In genomic region chr1:43503261-43503660, GRCm38 (mm10) we compare ENCODE assay signal across 25 mouse cellular contexts. TPM values are rescaled to one million over a fixed set of nuclear protein-coding genes. Genes with fewer than 3 reads are reported as not detected.
DNase-seq lines count a peak whose midpoint lies in the region; ATAC-seq lines count a peak whose summit lies in the region.
"Had no signal": no experiment of that assay in that cellular context is flagged by ENCODE, and none has a peak within 500 bp of the region (broad histone marks: within the 10 kb centered on the region; RNA-seq: fewer than 3 reads in every experiment).

No protein-coding gene starts in this region.

- H3K4me2 ChIP-seq in hindbrain, embryonic 13.5 days: no peak overlapping the region
- H3K4me2 ChIP-seq in embryonic facial prominence, embryonic 15.5 days (replicated peaks): no peak overlapping the region
- H3K4me2 ChIP-seq: hindbrain, embryonic 14.5 days; intestine, embryonic 15.5 days had no signal

- no peak for ATAC-seq in hindbrain, embryonic 13.5 days (ENCODE audit: low FRiP score)
- no peak for ATAC-seq in embryonic facial prominence, embryonic 15.5 days (ENCODE audit: insufficient number of reproducible peaks, low FRiP score, low TSS enrichment, low read depth)
- ATAC-seq: intestine, embryonic 15.5 days had no signal

- H3K9me3 ChIP-seq in hindbrain, embryonic 13.5 days: no peaks in the 10 kb centered on the region
- H3K9me3 ChIP-seq in hindbrain, embryonic 10.5 days: no peaks in the 10 kb centered on the region
- H3K9me3 ChIP-seq in embryonic facial prominence, embryonic 15.5 days (replicated peaks): no peaks in the 10 kb centered on the region
- H3K9me3 ChIP-seq: forebrain, embryonic 10.5 days; heart, embryonic 10.5 days; intestine, embryonic 15.5 days had no signal

- WGBS in hindbrain, embryonic 13.5 days: 94% methylated on average over 2 of the region's 2 CpGs
- WGBS in hindbrain, embryonic 10.5 days: 89% methylated on average over 2 of the region's 2 CpGs
- 71% methylated on average over 2 of the region's 2 CpGs for WGBS in embryonic facial prominence, embryonic 15.5 days

- no peak for DNase-seq in hindbrain, embryonic 10.5 days (ENCODE audit: low spot score)
- peak; percentile 57 for DNase-seq in kidney, adult 9 months
- no peak for DNase-seq in kidney, postnatal 25 days
- peak; percentile 20 for DNase-seq in 3T3-L1 (ENCODE audit: low read depth, low spot score)
- no peak for DNase-seq in left cerebral cortex, postnatal 36 days (ENCODE audit: low spot score in 2 of 2)
- DNase-seq in frontal cortex, postnatal 36 days (ENCODE audit: low spot score in 2 of 2): no peak
- DNase-seq: adrenal gland, adult 8-10 months; gastrocnemius, postnatal 25 days; heart, adult 11 months; heart, postnatal 36 days; layer of hippocampus, adult 9-11 months; liver; lung, adult 2 months; midbrain, embryonic 14.5 days; right cerebral cortex, postnatal 4 days; thymus, adult 18-20 months; thymus, postnatal 25 days had no signal

- intact Hi-C loops in left cerebral cortex, postnatal 36 days (cut with DNase I): loop anchor here (5.0 kb wide), 1 partner anchor 36 kb away; no protein-coding TSS in a partner anchor

- no peaks in the 10 kb centered on the region for H3K27me3 ChIP-seq in hindbrain, embryonic 13.5 days
- no peaks in the 10 kb centered on the region for H3K27me3 ChIP-seq in hindbrain, embryonic 10.5 days (ENCODE audit: insufficient read depth, poor library complexity, severe bottlenecking)
- no peaks in the 10 kb centered on the region for H3K27me3 ChIP-seq in embryonic facial prominence, embryonic 15.5 days
- H3K27me3 ChIP-seq: intestine, embryonic 15.5 days had no signal

- H3K27ac ChIP-seq in hindbrain, embryonic 13.5 days: peak overlapping the region; percentile 32; the same call in 1 of the 2 replicates
- no peak overlapping the region for H3K27ac ChIP-seq in hindbrain, embryonic 10.5 days
- peak overlapping the region; percentile 35; the same call in 1 of the 2 replicates for H3K27ac ChIP-seq in embryonic facial prominence, embryonic 15.5 days (replicated peaks)
- H3K27ac ChIP-seq: forebrain, embryonic 10.5 days; heart, embryonic 10.5 days; hindbrain, embryonic 14.5 days; intestine, embryonic 15.5 days; liver, embryonic 14.5 days; macrophage had no signal

- peaks cover 67% of the 10 kb centered on the region for H3K4me1 ChIP-seq in hindbrain, embryonic 13.5 days (replicated peaks)
- peaks cover 39% of the 10 kb centered on the region for H3K4me1 ChIP-seq in hindbrain, embryonic 10.5 days (replicated peaks)
- H3K4me1 ChIP-seq in embryonic facial prominence, embryonic 15.5 days: peaks cover 32% of the 10 kb centered on the region

- H3K9ac ChIP-seq in hindbrain, embryonic 13.5 days: no peak overlapping the region
- no peak overlapping the region for H3K9ac ChIP-seq in embryonic facial prominence, embryonic 15.5 days
- H3K9ac ChIP-seq: hindbrain, embryonic 14.5 days; intestine, embryonic 15.5 days; liver, embryonic 14.5 days had no signal

- H3K36me3 ChIP-seq in hindbrain, embryonic 13.5 days: no peaks in the 10 kb centered on the region
- 0 out of 2 replicates have a peak, but pooled peaks cover 6% of the 10 kb centered on the region for H3K36me3 ChIP-seq in hindbrain, embryonic 10.5 days
- H3K36me3 ChIP-seq in embryonic facial prominence, embryonic 15.5 days: no peaks in the 10 kb centered on the region
- H3K36me3 ChIP-seq: forebrain, embryonic 10.5 days; heart, embryonic 10.5 days; intestine, embryonic 15.5 days had no signal

- H3K4me3 ChIP-seq in hindbrain, embryonic 13.5 days: no peak overlapping the region
- no peak overlapping the region for H3K4me3 ChIP-seq in hindbrain, embryonic 10.5 days
- H3K4me3 ChIP-seq in embryonic facial prominence, embryonic 15.5 days (replicated peaks): no peak overlapping the region
- H3K4me3 ChIP-seq: forebrain, embryonic 10.5 days; heart, embryonic 10.5 days; intestine, embryonic 15.5 days had no signal

RNA-seq across cellular contexts. Expression of gene Nck2, which starts 58.9 kb away (rescaled TPM):
- 37.1 and 42.7 TPM in 2 replicates for polyA plus RNA-seq in hindbrain, embryonic 13.5 days (2015; fragmentation: Nextera tagmentation; extraction: Ambion mirVana)
- 39.5 and 40.8 TPM in 2 replicates for polyA plus RNA-seq in hindbrain, embryonic 10.5 days (2016; fragmentation: Nextera tagmentation; extraction: Ambion mirVana)
- polyA plus RNA-seq in embryonic facial prominence, embryonic 15.5 days (2015; fragmentation: Nextera tagmentation; extraction: Ambion mirVana): 35.5 and 37.5 TPM in 2 replicates
- 10 to 100 TPM; 38.7 to 38.8 TPM for total RNA-seq in left cerebral cortex, postnatal 36 days (2021)

Comparison
In these comparisons a context has a peak if more than half of its experiments do, and no peak if none do; other contexts are left out.
1. DNase-seq: peak in kidney, adult 9 months (single experiment) and 3T3-L1 (single experiment); none in hindbrain, embryonic 10.5 days (single experiment), kidney, postnatal 25 days (0 of 2), left cerebral cortex, postnatal 36 days (0 of 2) and frontal cortex, postnatal 36 days (0 of 2).